Mouse (Mus musculus) liver, postnatal 0 days (tissue): Measurements from ENCODE around the gene Fcrl6.

Experiments used
- CTCF ChIP-seq: sonication (generic); IDR thresholded peaks from 2 replicates; pipeline ENCODE4 v1.5.1; 2016; ENCODE audit warnings: antibody characterized with exemption, low read depth
- EP300 ChIP-seq: IDR thresholded peaks from 2 replicates; pipeline ENCODE4 v1.6.1; 2016; ENCODE audit warnings: antibody characterized with exemption, low read depth, mild to moderate bottlenecking

GRCm38 (mm10) chr1:172555638-172556037, 46.7 kb downstream of the Fcrl6 start, which contains the start of gene Vsig8:
- TF ChIP-seq EP300 (no peak), CTCF (no peak)
